Mouse (Mus musculus): ENCODE measurements around the gene Gmds.

Gene Gmds

GRCm38 (mm10) chr13:31800581-31801576, 537.7 kb downstream of the Gmds start:
- intact Hi-C loops (cut with DNase I) = loop anchor here (2.0 to 5.0 kb wide), 5 partner anchors 156 to 691 kb away; no protein-coding TSS in a partner anchor

DNA sequence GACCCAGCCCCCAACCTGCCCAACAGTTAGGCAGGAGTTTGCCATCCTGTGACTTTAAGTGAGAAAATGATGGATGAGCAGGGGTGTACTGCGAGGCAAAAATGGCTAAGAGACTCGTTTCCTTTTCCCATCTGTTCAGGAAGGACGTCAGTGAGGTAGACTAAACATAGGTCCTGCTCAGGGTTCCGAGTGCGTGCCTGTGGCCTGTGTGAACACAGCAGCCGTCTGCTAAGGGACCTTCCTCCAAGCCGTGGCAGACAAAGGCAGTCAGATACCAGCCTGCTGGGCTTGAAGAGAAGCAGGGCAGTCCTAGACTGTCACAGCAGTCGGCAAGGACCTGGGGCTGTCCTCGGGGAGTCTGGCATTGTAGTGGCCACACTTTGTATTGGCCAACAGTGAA, 540.5 kb downstream of the Gmds start:
- intact Hi-C loops (cut with DNase I) = no loop called here

GRCm38 (mm10) chr13:31797346-31797745, 541.2 kb downstream of the Gmds start:
- intact Hi-C loops (cut with DNase I) = no loop called here

DNA sequence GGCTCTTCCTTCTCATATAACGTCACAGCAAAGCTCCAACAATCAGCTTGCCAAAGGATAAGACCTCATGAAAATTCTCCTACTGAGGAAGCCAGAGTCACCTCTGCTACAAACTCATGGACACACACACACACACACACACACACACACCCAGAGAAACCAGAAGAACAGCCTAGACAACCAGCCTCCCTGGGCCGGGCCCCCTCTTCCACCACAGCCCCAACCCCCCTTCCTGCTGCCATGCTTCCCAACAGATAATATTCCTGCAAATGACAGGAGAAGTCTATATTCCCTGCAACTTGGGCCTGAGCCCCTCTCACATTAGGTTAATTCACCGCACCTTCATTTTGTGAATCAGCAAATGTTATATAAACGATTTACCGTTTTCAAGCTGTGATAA, 545.4 kb downstream of the Gmds start:
- intact Hi-C loops (cut with DNase I) = loop anchor here (2.0 kb wide), 3 partner anchors 504 to 888 kb away; no protein-coding TSS in a partner anchor

GRCm38 (mm10) chr13:31792480-31793132, 545.9 kb downstream of the Gmds start:
- intact Hi-C loops (cut with DNase I) = loop anchor here (2.0 kb wide), 3 partner anchors 504 to 888 kb away; no protein-coding TSS in a partner anchor

DNA sequence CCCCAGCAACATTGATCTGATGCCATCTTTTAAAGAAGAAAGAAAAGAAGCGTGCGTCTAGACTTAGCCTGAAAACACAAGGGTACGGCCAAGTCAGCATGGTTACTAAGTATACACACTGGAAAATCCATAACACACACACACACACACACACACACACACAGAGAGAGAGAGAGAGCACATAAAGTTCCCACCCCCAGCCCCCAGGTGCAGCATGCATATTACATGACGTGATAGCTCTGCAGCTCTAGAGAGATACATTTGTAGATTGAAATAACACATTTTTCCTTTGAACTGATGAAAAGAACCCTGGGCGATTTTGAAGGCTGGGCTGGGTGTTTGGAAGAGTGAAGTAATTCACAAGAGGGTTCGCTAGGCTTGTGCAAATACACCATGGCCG, 553.8 kb downstream of the Gmds start:
- intact Hi-C loops (cut with DNase I) = no loop called here

DNA sequence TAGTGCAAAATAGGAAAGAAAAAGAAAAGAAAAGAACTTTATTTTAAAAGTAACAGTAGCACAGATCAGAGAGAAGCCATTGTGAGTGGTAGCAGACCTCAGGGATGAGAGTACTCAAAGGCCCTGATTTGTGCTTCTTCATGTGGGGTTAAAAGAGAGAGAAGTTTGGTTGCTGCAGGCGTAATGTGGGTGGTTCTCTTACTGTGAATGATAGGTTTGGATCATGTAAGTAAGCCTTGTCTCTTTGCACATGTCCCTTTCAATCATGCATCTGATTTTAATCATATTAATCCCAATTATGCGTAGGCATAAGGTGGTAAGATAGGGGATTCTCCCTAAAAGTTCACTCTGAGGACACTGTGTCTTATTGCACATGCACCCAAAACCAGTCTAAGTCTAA, 556.5 kb downstream of the Gmds start:
- intact Hi-C loops (cut with DNase I) = no loop called here

- intact Hi-C loops (cut with DNase I) = no loop called here
These were observed 558.2 kb downstream of the Gmds start for GRCm38 (mm10) chr13:31780299-31780698.

GRCm38 (mm10) chr13:31779281-31779981, 559.1 kb downstream of the Gmds start:
- intact Hi-C loops (cut with DNase I) = no loop called here

DNA sequence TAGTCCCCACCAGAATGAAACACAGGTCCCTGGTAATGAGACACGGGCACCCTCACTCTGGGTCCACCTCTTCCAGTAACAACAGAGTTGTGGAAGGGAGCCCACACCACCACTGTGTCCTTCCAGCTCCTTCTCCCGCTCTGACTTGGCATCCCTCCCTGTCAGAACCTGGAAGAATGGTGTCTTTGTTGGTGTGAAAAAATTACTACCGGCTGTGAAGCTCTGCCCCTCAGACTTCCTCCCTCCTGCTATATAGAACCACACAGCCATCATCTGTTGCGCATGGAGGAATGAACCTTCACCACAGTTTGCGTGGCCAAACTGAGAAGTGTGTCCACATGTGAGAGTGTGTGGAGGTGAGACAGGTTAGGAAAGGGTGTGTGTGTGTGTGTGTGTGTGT, 562.8 kb downstream of the Gmds start:
- intact Hi-C loops (cut with DNase I) = no loop called here

GRCm38 (mm10) chr13:31772882-31773281, 565.7 kb downstream of the Gmds start:
- intact Hi-C loops (cut with DNase I) = no loop called here
